Mouse (Mus musculus) right cerebral cortex, postnatal 4 days (tissue): ENCODE measurements around the gene Smgc.
A peak's percentile ranks its signal among the peaks of the same experiment; 100 is the strongest.
"Not testable (repeated sequence)": the region's sequence is repeated elsewhere in the genome, so short reads cannot be mapped to it uniquely, and the experiment has no call there.

Experiments used
- DNase-seq: peaks from one replicate; pipeline ENCODE4 v3.0.0-alpha.2; 2022

Smgc gene

GRCm38 (mm10) chr15:91837965-91838364 lies at the start of gene Smgc:
TSS of gene Smgc (plus strand) at chr15:91838265.
- no peak for DNase-seq

GRCm38 (mm10) chr15:91788338-91788737 lies 49.7 kb upstream of the Smgc start:
- no peak for DNase-seq

- DNase-seq, result no peak
These were observed 31.6 kb upstream of the Smgc start for GRCm38 (mm10) chr15:91806463-91806862.

GRCm38 (mm10) chr15:91835319-91835718 lies 2.7 kb upstream of the Smgc start:
- DNase-seq, result no peak

- DNase-seq, result not testable (repeated sequence)
These were observed 26.1 kb downstream of the Smgc start for GRCm38 (mm10) chr15:91864130-91864529.

- peak; percentile 71 for DNase-seq
These were observed 62.2 kb downstream of the Smgc start for GRCm38 (mm10) chr15:91900245-91900644.

- DNase-seq, result peak; percentile 33
These were observed 69.0 kb downstream of the Smgc start for GRCm38 (mm10) chr15:91907046-91907445.
